Mouse (Mus musculus): ENCODE results near the gene Sh2b1. TPM values are rescaled to one million over a fixed set of nuclear protein-coding genes. Genes with fewer than 3 reads are reported as not detected.

Sh2b1 gene
- polyA plus RNA-seq, 1 experiment from 2014 or later = 44.3 TPM

Other genes starting within 250 kb of the Sh2b1 start
- gene Sbk1, start 202.8 kb downstream of the Sh2b1 start, polyA plus RNA-seq (2014; fragmentation: Nextera tagmentation; extraction: Ambion mirVana) = 36.3 and 46.6 TPM in 2 replicates
- gene Lat, start 105.9 kb downstream of the Sh2b1 start, polyA plus RNA-seq (2014; fragmentation: Nextera tagmentation; extraction: Ambion mirVana) = 2.3 TPM in 2 replicates
- gene Spns1, start 98.0 kb downstream of the Sh2b1 start, polyA plus RNA-seq (2014; fragmentation: Nextera tagmentation; extraction: Ambion mirVana) = 40.4 and 43.8 TPM in 2 replicates
- 2.5 and 2.6 TPM in 2 replicates for gene Nfatc2ip, start 78.7 kb downstream of the Sh2b1 start, polyA plus RNA-seq (2014; fragmentation: Nextera tagmentation; extraction: Ambion mirVana)
- 0.19 and 0.28 TPM in 2 replicates for gene Cd19, start 60.5 kb downstream of the Sh2b1 start, polyA plus RNA-seq (2014; fragmentation: Nextera tagmentation; extraction: Ambion mirVana)
- gene Rabep2, start 46.7 kb downstream of the Sh2b1 start, polyA plus RNA-seq (2014; fragmentation: Nextera tagmentation; extraction: Ambion mirVana) = 26.4 and 28.9 TPM in 2 replicates
- gene Atp2a1, start 12.3 kb downstream of the Sh2b1 start, polyA plus RNA-seq (2014; fragmentation: Nextera tagmentation; extraction: Ambion mirVana) = 235 and 334 TPM in 2 replicates
- 127 and 130 TPM in 2 replicates for gene Tufm, start 11.9 kb upstream of the Sh2b1 start, polyA plus RNA-seq (2014; fragmentation: Nextera tagmentation; extraction: Ambion mirVana)
- 49.8 and 54.8 TPM in 2 replicates for gene Atxn2l, start 28.0 kb upstream of the Sh2b1 start, polyA plus RNA-seq (2014; fragmentation: Nextera tagmentation; extraction: Ambion mirVana)
- 158 and 167 TPM in 2 replicates for gene Eif3c, start 91.0 kb upstream of the Sh2b1 start, polyA plus RNA-seq (2014; fragmentation: Nextera tagmentation; extraction: Ambion mirVana)
- gene Apobr, start 109.5 kb upstream of the Sh2b1 start, polyA plus RNA-seq (2014; fragmentation: Nextera tagmentation; extraction: Ambion mirVana) = 0.97 and 1.8 TPM in 2 replicates
- 27.8 and 31.8 TPM in 2 replicates for gene Cln3, start 110.4 kb upstream of the Sh2b1 start, polyA plus RNA-seq (2014; fragmentation: Nextera tagmentation; extraction: Ambion mirVana)
- gene Il27, start 119.5 kb upstream of the Sh2b1 start, polyA plus RNA-seq (2014; fragmentation: Nextera tagmentation; extraction: Ambion mirVana) = not detected in 2 replicates
- 29.3 and 39.9 TPM in 2 replicates for gene Nupr1, start 155.4 kb upstream of the Sh2b1 start, polyA plus RNA-seq (2014; fragmentation: Nextera tagmentation; extraction: Ambion mirVana)
- gene Sgf29, start 173.9 kb upstream of the Sh2b1 start, polyA plus RNA-seq (2014; fragmentation: Nextera tagmentation; extraction: Ambion mirVana) = 40.8 and 45.4 TPM in 2 replicates
- gene Sult1a1, start 201.0 kb upstream of the Sh2b1 start, polyA plus RNA-seq (2014; fragmentation: Nextera tagmentation; extraction: Ambion mirVana) = 13.5 and 17.9 TPM in 2 replicates
- 108 and 130 TPM in 2 replicates for gene Bola2, start 220.0 kb upstream of the Sh2b1 start, polyA plus RNA-seq (2014; fragmentation: Nextera tagmentation; extraction: Ambion mirVana)
- 5.3 and 6.4 TPM in 2 replicates for gene Slx1b, start 220.4 kb upstream of the Sh2b1 start, polyA plus RNA-seq (2014; fragmentation: Nextera tagmentation; extraction: Ambion mirVana)
- gene Coro1a, start 232.4 kb upstream of the Sh2b1 start, polyA plus RNA-seq (2014; fragmentation: Nextera tagmentation; extraction: Ambion mirVana) = 44.9 and 45.2 TPM in 2 replicates

Measured in embryonic facial prominence, embryonic 14.5 days (tissue).